Mouse (Mus musculus) liver, adult 2 months (tissue): Measurements from ENCODE around the gene Cyp4f40. TPM values are rescaled to one million over a fixed set of nuclear protein-coding genes. Genes with fewer than 3 reads are reported as not detected.
"Not testable (repeated sequence)": the region's sequence is repeated elsewhere in the genome, so short reads cannot be mapped to it uniquely, and the experiment has no call there.

Experiments used
- DNase-seq: peaks from one replicate; pipeline ENCODE4 v3.0.0-alpha.2; 2011; ENCODE audit warnings: low read depth, low spot score; ENCODE audit errors: extremely low read depth
- H3K27ac ChIP-seq: fragments of 200-500 bp; replicated peaks from 2 replicates; pipeline ENCODE4 v1.5.1; 2012; ENCODE audit warnings: low read depth, mild to moderate bottlenecking, control low read depth, inconsistent platforms, low read length; ENCODE audit not compliant: insufficient read depth
- H3K27me3 ChIP-seq: fragments of 200-500 bp; 2 replicates; pipeline ENCODE4 v1.6.1; 2012; ENCODE audit warnings: mild to moderate bottlenecking, moderate library complexity, low read length, inconsistent platforms; ENCODE audit not compliant: control insufficient read depth, insufficient read depth
- H3K36me3 ChIP-seq: fragments of 200-500 bp; 2 replicates; pipeline ENCODE4 v1.6.1; 2012; ENCODE audit warnings: low read length, inconsistent platforms; ENCODE audit not compliant: control insufficient read depth, insufficient read depth
- H3K4me1 ChIP-seq: fragments of 200-500 bp; 2 replicates; pipeline ENCODE4 v1.6.1; 2011; ENCODE audit warnings: low read length; ENCODE audit not compliant: control insufficient read depth, insufficient read depth
- H3K4me3 ChIP-seq: fragments of 200-500 bp; 2 replicates; pipeline ENCODE4 v1.5.1; 2011; ENCODE audit warnings: low read depth, mild to moderate bottlenecking, control low read depth, low read length, moderate library complexity; ENCODE audit not compliant: insufficient read depth
- H3K79me2 ChIP-seq: fragments of 200-500 bp; 2 replicates; pipeline ENCODE4 v1.6.1; 2012; ENCODE audit warnings: inconsistent platforms, mild to moderate bottlenecking, low read length, moderate library complexity; ENCODE audit not compliant: control insufficient read depth, insufficient read depth
- H3K9ac ChIP-seq: fragments of 200-500 bp; 2 replicates; pipeline ENCODE4 v1.6.1; 2012; ENCODE audit warnings: low read depth, mild to moderate bottlenecking, control low read depth, inconsistent platforms, low read length
- CTCF ChIP-seq: fragments of 200-500 bp; IDR thresholded peaks from 2 replicates; pipeline ENCODE4 v1.5.1; 2011; ENCODE audit warnings: low read depth, low read length, control low read depth
- POLR2A ChIP-seq: fragments of 200-500 bp; IDR thresholded peaks from 2 replicates; pipeline ENCODE4 v1.6.1; 2011; ENCODE audit warnings: low read length, control low read depth; ENCODE audit not compliant: insufficient read depth; ENCODE audit errors: extremely low read depth
- WGBS: fragments of 180-500 bp; shearing (Covaris S2); methylation state at CpG from one replicate; pipeline ENCODE4 v1.1.7; 2018; 5-methylcytosine and 5-hydroxymethylcytosine counted together
- polyA plus RNA-seq: library from polyadenylated mRNA; depleted of rRNA; stranded (reverse); fragments of >200 nt; gene quantifications from 2 replicates; pipeline ENCODE4 v1.2.3, GENCODE M21; 2012; rRNA removed
- total RNA-seq: library from RNA; depleted of rRNA; stranded (reverse); fragments of >200 nt; gene quantifications from 2 replicates; pipeline ENCODE4 v1.2.3, GENCODE M21; 2014; rRNA removed

The Cyp4f40 gene
- total and polyA plus RNA-seq, 2 experiments = not detected

DNA sequence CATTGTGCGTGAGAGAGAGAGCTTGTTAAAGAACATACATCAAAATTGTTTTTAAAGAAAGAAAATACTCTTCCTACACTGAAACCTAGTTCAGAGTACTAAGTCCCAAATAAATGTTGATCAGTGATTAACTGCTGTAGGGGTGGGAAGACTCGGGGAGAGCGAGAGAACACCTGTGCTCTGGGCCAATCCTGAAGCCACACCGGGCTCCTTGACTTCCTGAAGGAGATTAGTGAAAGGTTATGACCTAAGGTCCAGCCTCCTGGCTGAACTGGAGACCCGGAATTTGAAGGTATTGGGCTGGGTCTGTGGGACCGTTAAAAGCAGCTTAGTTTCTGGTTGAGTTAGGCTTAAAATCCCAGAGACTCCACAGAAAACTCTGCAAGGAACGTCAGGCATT, 64.1 kb downstream of the Cyp4f40 start:
- 85% methylated on average over 7 of the region's 7 CpGs for WGBS
- no peak overlapping the region for H3K27ac ChIP-seq
- H3K4me3 ChIP-seq = no peak overlapping the region
- H3K27me3 ChIP-seq = no peaks in the 10 kb centered on the region
- TF ChIP-seq CTCF (no peak), POLR2A (no peak)
- DNase-seq = no peak
- H3K79me2 ChIP-seq = no peaks in the 10 kb centered on the region
- H3K36me3 ChIP-seq = no peaks in the 10 kb centered on the region
- no peak overlapping the region for H3K9ac ChIP-seq
- no peaks in the 10 kb centered on the region for H3K4me1 ChIP-seq

DNA sequence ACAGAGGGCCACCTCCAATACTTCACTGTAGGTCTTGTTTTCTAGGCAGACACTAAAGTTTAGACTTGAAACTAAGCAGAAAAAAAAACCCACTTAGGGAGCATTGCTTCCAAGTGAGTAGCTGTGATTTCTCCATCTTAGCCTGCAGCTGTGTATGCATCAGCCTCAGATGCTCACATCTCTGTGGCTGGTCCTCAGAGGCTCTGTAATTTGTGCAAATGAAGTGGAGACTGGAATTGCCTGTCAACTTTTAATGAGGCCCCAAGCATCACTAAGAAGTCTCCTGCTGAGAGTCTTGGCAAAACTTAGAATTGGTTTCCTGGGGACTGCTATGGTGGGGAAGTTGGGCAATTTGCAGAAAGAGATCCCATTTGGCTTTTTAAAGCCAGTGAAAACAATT, 67.7 kb downstream of the Cyp4f40 start:
- not testable (repeated sequence) for H3K27me3 ChIP-seq, DNase-seq

More for the DNA sequence above, 67.7 kb downstream of the Cyp4f40 start:
- not testable (repeated sequence) for H3K27ac ChIP-seq, H3K79me2 ChIP-seq, H3K36me3 ChIP-seq, H3K4me1 ChIP-seq, H3K9ac ChIP-seq, H3K4me3 ChIP-seq

Other genes starting within 250 kb of the Cyp4f40 start
- gene Pglyrp2, start 234.7 kb upstream of the Cyp4f40 start, total RNA-seq = 69.5 and 141 TPM in 2 replicates
- gene Pglyrp2, start 234.7 kb upstream of the Cyp4f40 start, polyA plus RNA-seq = 198 and 251 TPM in 2 replicates
- gene Cyp4f39, start 206.2 kb upstream of the Cyp4f40 start, total RNA-seq = 0.18 and 0.47 TPM in 2 replicates
- 0.49 and 0.67 TPM in 2 replicates for gene Cyp4f39, start 206.2 kb upstream of the Cyp4f40 start, polyA plus RNA-seq
- 10.2 and 14.1 TPM in 2 replicates for gene Cyp4f17, start 152.8 kb upstream of the Cyp4f40 start, total RNA-seq
- gene Cyp4f17, start 152.8 kb upstream of the Cyp4f40 start, polyA plus RNA-seq = 18.7 and 20.1 TPM in 2 replicates
- gene Cyp4f16, start 122.3 kb upstream of the Cyp4f40 start, total RNA-seq = 4.1 and 4.9 TPM in 2 replicates
- gene Cyp4f16, start 122.3 kb upstream of the Cyp4f40 start, polyA plus RNA-seq = 3.4 and 5.1 TPM in 2 replicates
- not detected in 2 replicates for gene Cyp4f37, start 37.6 kb upstream of the Cyp4f40 start, total RNA-seq
- not detected in 2 replicates for gene Cyp4f37, start 37.6 kb upstream of the Cyp4f40 start, polyA plus RNA-seq
- gene Cyp4f15, start 26.7 kb downstream of the Cyp4f40 start, total RNA-seq = 161 and 210 TPM in 2 replicates
- gene Cyp4f15, start 26.7 kb downstream of the Cyp4f40 start, polyA plus RNA-seq = 202 and 205 TPM in 2 replicates
- gene Zfp871, start 129.4 kb downstream of the Cyp4f40 start, total RNA-seq = 33.0 and 40.9 TPM in 2 replicates
- gene Zfp871, start 129.4 kb downstream of the Cyp4f40 start, polyA plus RNA-seq = 6.7 and 8.1 TPM in 2 replicates
- 0.07 and 0.09 TPM in 2 replicates for gene Zfp811, start 151.0 kb downstream of the Cyp4f40 start, total RNA-seq
- gene Zfp811, start 151.0 kb downstream of the Cyp4f40 start, polyA plus RNA-seq = not detected in 2 replicates
- 3.8 TPM in 2 replicates for gene Zfp799, start 171.4 kb downstream of the Cyp4f40 start, total RNA-seq
- 1.2 and 3.2 TPM in 2 replicates for gene Zfp799, start 171.4 kb downstream of the Cyp4f40 start, polyA plus RNA-seq
- 2.4 and 2.7 TPM in 2 replicates for gene Zfp870, start 232.7 kb downstream of the Cyp4f40 start, total RNA-seq
- gene Zfp870, start 232.7 kb downstream of the Cyp4f40 start, polyA plus RNA-seq = 0.70 and 1.1 TPM in 2 replicates